Mouse (Mus musculus) heart, adult 2 months (tissue): ENCODE measurements at regions not wholly inside any gene's neighbourhood (a gene's known extent, or its start where the extent isn't known, plus 50 kb on each side); places are given as distances from the start of the nearest gene placed in this dataset.

Source experiments
- DNase-seq, 2 experiments: peaks; one replicate each; pipeline ENCODE4 v3.0.0; 2021
- H3K27ac ChIP-seq: fragments of 200-600 bp; 2 replicates; pipeline ENCODE4 v1.8.1; 2022
- H3K27me3 ChIP-seq: fragments of 200-500 bp; 2 replicates; pipeline ENCODE4 v1.6.1; 2012; ENCODE audit warnings: mild to moderate bottlenecking, low read length, inconsistent platforms, mixed read lengths; ENCODE audit not compliant: control insufficient read depth, insufficient read depth
- H3K36me3 ChIP-seq: fragments of 200-500 bp; 2 replicates; pipeline ENCODE4 v1.6.1; 2012; ENCODE audit warnings: low read length, inconsistent platforms; ENCODE audit not compliant: control insufficient read depth, insufficient read depth
- H3K4me1 ChIP-seq: fragments of 200-500 bp; 2 replicates; pipeline ENCODE4 v1.6.1; 2011; ENCODE audit warnings: low read length; ENCODE audit not compliant: control insufficient read depth, insufficient read depth
- H3K4me3 ChIP-seq: fragments of 200-600 bp; 2 replicates; pipeline ENCODE4 v1.8.1; 2022
- H3K79me2 ChIP-seq: fragments of 200-500 bp; replicated peaks from 2 replicates; pipeline ENCODE4 v1.6.1; 2012; ENCODE audit warnings: mild to moderate bottlenecking, inconsistent platforms, low read length, moderate library complexity, mixed read lengths; ENCODE audit not compliant: control insufficient read depth, insufficient read depth
- H3K9ac ChIP-seq: fragments of 200-500 bp; 2 replicates; pipeline ENCODE4 v1.6.1; 2012; ENCODE audit warnings: low read depth, mild to moderate bottlenecking, control low read depth, inconsistent platforms, low read length, mixed read lengths
- CTCF ChIP-seq: fragments of 200-600 bp; IDR thresholded peaks from 2 replicates; pipeline ENCODE4 v1.8.1; 2022; ENCODE audit warnings: antibody characterized with exemption, mild to moderate bottlenecking, moderate library complexity
- EP300 ChIP-seq: fragments of 200-500 bp; IDR thresholded peaks from 2 replicates; pipeline ENCODE4 v1.6.1; 2011; ENCODE audit warnings: low read depth, low read length, control low read depth; ENCODE audit not compliant: insufficient read depth
- POLR2A ChIP-seq: fragments of 200-500 bp; IDR thresholded peaks from 2 replicates; pipeline ENCODE4 v1.6.1; 2011; ENCODE audit warnings: mild to moderate bottlenecking, low read depth, low read length, control low read depth; ENCODE audit not compliant: insufficient read depth
- WGBS: fragments of 180-500 bp; shearing (Covaris S2); methylation state at CpG from one replicate; pipeline ENCODE4 v1.1.7; 2018; 5-methylcytosine and 5-hydroxymethylcytosine counted together
- intact Hi-C: fragments of 180-260 bp; cut with DNase I; formaldehyde crosslinking; loops from one replicate; pipeline ENCODE4 v1.15.1; 2025

DNA sequence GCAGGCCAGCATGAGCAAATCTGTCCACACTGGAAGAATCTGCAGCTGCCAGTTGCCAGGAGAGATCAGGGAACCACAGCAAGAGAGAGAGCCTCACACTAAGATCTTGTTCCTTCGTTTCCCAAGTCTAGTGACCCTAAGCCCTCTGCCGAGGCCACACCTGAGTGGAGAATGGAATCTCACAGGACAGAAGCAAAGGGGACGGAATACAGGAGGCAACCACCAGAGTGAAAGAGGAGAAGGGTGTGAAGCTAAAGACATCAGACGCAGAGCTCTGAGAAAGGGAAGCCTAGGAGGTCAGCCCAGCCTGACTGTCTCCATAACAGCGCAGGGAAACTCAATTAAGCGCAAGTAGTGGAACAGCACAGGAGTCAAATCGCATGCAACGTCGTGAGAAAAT, 75.0 kb downstream of the Suds3 start:
- no peak for TF ChIP-seq CTCF
- TF ChIP-seq POLR2A: no peak
- TF ChIP-seq EP300: no peak
- no peak overlapping the region for H3K9ac ChIP-seq
- H3K36me3 ChIP-seq: no peaks in the 10 kb centered on the region
- H3K27ac ChIP-seq: no peak overlapping the region
- intact Hi-C loops: no loop called here
- no peaks in the 10 kb centered on the region for H3K79me2 ChIP-seq
- 74% methylated on average over 9 of the region's 9 CpGs for WGBS
- no peaks in the 10 kb centered on the region for H3K27me3 ChIP-seq
- no peak overlapping the region for H3K4me3 ChIP-seq
- H3K4me1 ChIP-seq: no peaks in the 10 kb centered on the region
- no peak for DNase-seq

DNA sequence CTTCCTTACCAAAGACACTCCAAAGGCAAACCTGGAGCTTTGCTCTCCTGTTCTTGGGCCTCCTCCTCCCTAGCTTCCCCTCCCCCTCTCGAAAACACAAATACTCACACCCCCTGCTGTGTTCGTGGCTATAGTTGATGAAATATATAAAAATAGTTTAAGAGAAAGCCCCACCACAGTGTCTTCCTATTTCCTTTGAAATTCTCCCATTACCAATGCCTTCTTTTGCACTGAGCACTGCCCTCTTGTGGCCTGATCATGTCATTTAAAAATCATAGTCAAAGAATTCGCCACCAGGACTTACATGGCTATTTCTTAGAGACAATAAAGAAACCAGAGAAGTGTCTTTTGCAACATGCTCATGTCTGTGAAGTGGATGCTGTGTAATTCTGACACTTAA, 78.7 kb downstream of the Suds3 start:
- no peaks in the 10 kb centered on the region for H3K27me3 ChIP-seq
- intact Hi-C loops: loop anchor here (1.0 kb wide), 1 partner anchor 143 kb away; no protein-coding TSS in a partner anchor
- TF ChIP-seq CTCF (peak; percentile 76), EP300 (no peak), POLR2A (no peak)
- 20% methylated on average over 3 of the region's 3 CpGs for WGBS
- H3K4me1 ChIP-seq: no peaks in the 10 kb centered on the region
- no peak overlapping the region for H3K9ac ChIP-seq
- no peaks in the 10 kb centered on the region for H3K79me2 ChIP-seq
- H3K4me3 ChIP-seq: no peak overlapping the region
- no peak overlapping the region for H3K27ac ChIP-seq
- H3K36me3 ChIP-seq: no peaks in the 10 kb centered on the region
- DNase-seq: no peak

DNA sequence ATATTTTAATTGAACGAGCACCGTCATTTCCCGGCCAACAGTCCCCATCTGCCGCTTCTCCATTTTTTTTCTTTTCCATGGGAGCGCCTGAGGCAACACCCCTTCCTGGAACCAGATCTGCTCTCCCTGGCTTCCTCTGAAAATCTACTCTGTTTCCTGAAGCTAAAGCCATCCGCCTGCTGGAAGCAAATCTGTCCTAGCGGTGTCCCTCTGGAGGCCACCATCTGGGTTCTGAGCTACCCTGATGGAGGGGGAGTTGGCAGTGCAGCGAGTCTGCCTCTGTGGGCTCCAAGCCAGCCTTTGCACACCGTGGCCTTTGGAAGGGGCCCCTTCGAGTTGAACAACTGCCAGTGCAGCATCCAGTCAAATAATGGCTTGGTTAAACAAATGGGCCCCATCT, 83.8 kb downstream of the Suds3 start:
- H3K27me3 ChIP-seq: no peaks in the 10 kb centered on the region
- H3K27ac ChIP-seq: no peak overlapping the region
- no peak overlapping the region for H3K9ac ChIP-seq
- H3K4me1 ChIP-seq: no peaks in the 10 kb centered on the region; the same call in 1 of the 2 replicates
- WGBS: 56% methylated on average over 10 of the region's 10 CpGs
- no peaks in the 10 kb centered on the region for H3K36me3 ChIP-seq
- DNase-seq: no peak
- intact Hi-C loops: no loop called here
- no peak overlapping the region for H3K4me3 ChIP-seq
- TF ChIP-seq EP300: no peak
- no peaks in the 10 kb centered on the region for H3K79me2 ChIP-seq

DNA sequence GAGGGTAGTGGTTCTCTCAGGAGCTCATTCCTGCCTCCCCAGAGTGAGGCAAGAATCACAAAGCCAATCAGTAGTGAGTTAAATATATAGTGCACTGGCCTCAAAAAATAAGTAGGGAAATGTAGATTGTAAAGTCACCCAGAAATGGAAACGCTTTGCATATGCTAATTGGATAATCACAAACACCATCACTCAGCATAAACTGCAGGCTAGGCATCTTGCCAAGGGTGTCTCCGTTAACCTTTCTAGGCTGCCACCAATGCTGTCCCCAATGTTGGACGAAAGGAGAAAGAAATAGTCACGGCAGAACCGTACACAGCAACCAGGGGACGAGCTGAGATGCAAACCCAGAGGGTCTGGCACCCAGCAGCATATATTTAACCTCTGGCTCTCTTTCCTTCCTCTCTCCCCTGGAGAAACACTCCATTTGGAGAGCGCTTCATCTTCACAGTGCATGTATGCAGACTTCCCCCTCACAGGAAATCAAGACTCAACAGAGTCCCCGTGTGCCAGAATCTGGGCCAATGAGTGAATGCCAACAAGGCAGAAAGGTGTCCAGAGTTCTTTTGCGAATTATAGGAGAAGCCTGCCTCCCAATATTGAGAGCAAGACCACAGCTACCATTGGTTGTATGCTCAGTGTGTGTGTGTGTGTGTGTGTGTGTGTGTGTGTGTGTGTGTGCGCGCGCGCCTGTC, 90.1 kb downstream of the Suds3 start:
- no peaks in the 10 kb centered on the region for H3K27me3 ChIP-seq
- TF ChIP-seq EP300: no peak
- no peak for TF ChIP-seq CTCF
- no peak for TF ChIP-seq POLR2A

DNA sequence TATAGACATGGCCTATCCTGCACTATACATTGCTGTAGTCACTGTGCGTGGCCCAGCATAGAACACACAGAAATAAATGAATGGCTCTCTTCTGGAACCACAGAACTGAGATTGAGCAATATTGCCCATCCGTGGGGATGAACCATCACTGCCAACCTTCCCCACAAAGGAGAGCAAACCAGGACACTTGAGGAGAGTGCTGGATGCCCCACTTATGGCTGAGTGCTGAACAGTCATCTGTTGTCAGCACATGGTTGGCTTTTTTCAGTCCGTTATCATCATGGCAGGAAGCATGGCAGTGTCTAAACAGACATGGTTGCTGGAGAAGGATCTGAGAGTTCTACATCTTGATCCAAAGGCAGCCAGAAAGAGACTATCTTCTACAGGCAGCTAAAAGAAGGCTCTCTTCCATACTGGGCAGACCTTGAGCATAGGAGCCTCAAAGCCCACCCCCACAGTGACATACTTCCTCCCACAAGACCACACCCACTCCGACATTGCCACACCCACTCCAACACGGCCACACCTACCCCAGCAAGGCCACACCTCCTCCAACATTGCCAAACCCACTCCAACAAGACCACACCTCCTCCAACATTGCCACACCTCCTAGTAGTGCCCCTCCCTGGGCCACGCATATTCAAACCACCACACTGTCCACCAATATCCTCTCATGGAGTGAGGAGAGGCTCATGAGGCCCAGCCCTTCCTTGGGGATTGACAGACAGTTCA, 97.3 kb downstream of the Suds3 start:
- Histone ChIP-seq H3K27me3 (no peaks in the 10 kb centered on the region), H3K4me3 (no peak overlapping the region), H3K4me1 (no peaks in the 10 kb centered on the region; the same call in 1 of the 2 replicates), H3K9ac (no peak overlapping the region), H3K36me3 (no peaks in the 10 kb centered on the region), H3K27ac (no peak overlapping the region), H3K79me2 (no peaks in the 10 kb centered on the region)
- DNase-seq: no peak
- 60% methylated on average over 6 of the region's 6 CpGs for WGBS
- TF ChIP-seq CTCF (no peak), EP300 (peak; percentile 74)
- intact Hi-C loops: no loop called here

More for the DNA sequence above, 90.1 kb downstream of the Suds3 start:
- Histone ChIP-seq H3K79me2 (no peaks in the 10 kb centered on the region), H3K27ac (no peak overlapping the region), H3K4me1 (no peaks in the 10 kb centered on the region; the same call in 1 of the 2 replicates), H3K4me3 (no peak overlapping the region), H3K9ac (no peak overlapping the region), H3K36me3 (no peaks in the 10 kb centered on the region)
- 76% methylated on average over 13 of the region's 13 CpGs for WGBS
- intact Hi-C loops: no loop called here
- no peak for DNase-seq

DNA sequence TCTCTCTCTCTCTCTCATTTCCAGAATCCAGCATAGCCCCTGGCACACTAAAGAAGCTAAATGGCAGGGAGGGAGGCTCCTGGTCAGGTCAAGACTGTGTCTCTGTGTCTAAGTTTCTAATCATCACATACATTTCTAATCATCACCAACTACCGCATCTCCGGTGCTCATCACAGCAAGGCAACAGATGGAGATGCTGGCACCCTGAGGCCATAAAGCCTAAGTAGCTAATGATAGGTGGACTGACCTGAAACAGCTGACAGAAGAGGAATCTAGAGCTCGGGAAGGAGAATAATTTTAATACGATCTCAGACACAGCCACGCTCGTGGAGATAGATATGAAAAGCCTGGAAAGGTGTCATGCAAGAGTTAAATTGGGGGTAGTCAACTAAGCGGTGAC, 104.8 kb downstream of the Suds3 start:
- intact Hi-C loops: no loop called here
- no peaks in the 10 kb centered on the region for H3K36me3 ChIP-seq
- no peak overlapping the region for H3K9ac ChIP-seq
- TF ChIP-seq EP300 (no peak), POLR2A (no peak), CTCF (no peak)
- 86% methylated on average over 7 of the region's 7 CpGs for WGBS
- H3K4me3 ChIP-seq: no peak overlapping the region
- DNase-seq: no peak
- H3K4me1 ChIP-seq: no peaks in the 10 kb centered on the region
- no peaks in the 10 kb centered on the region for H3K79me2 ChIP-seq
- no peak overlapping the region for H3K27ac ChIP-seq
- H3K27me3 ChIP-seq: no peaks in the 10 kb centered on the region
